Mouse (Mus musculus) adrenal gland, postnatal 10 days (tissue): Measurements from ENCODE around the gene Lyar. TPM values are rescaled to one million over a fixed set of nuclear protein-coding genes. Genes with fewer than 3 reads are reported as not detected.

Experiments
- DNase-seq: peaks from one replicate; pipeline ENCODE4 v3.0.0; 2021; ENCODE audit warnings: mixed read lengths
- total RNA-seq, 2 experiments: library from RNA; stranded (reverse); gene quantifications; 2 replicates each; pipeline ENCODE4 v1.2.3; 2021

The Lyar gene
- total RNA-seq, 2 experiments from 2014 or later: 17.4 to 23.5 TPM

DNA sequence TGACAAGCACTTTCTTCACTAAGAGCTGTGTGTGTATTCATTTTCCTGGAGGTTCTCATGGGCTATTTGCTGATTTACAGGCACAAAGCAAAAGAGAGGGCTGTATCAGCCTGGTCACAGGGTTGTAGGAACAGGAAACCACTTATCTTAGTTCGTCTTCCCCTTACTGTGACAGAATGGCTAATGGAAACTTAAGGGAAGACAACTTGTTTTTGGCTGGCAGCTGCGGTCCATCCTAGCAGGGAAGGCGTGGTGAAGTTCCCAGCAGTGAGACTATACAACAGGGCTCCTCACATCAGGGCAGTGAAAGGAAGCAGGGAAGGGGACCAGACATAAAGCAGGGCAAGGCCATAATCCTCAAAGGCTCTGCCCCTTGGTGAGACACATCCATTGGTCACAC, 35.4 kb downstream of the Lyar start:
- DNase-seq: no peak

DNA sequence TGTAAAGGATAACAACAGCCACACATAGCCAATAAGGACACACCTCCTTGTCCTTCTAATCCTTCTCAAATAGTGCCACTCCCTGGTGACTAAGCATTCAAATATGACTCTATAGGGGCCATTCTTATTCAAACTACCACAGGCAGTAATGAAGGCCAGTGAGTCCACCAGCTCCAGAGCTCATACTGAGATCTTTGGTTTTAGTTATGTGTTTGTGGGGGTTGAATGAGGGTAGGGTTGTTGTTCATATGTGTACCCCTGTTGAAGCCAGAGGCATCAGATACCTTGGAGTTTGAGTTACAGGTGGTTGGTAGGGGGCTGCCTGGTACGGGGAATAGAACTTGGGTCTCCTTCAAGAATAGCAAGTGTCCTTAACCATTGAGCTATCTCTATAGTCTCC, 36.3 kb downstream of the Lyar start:
- DNase-seq: no peak

DNA sequence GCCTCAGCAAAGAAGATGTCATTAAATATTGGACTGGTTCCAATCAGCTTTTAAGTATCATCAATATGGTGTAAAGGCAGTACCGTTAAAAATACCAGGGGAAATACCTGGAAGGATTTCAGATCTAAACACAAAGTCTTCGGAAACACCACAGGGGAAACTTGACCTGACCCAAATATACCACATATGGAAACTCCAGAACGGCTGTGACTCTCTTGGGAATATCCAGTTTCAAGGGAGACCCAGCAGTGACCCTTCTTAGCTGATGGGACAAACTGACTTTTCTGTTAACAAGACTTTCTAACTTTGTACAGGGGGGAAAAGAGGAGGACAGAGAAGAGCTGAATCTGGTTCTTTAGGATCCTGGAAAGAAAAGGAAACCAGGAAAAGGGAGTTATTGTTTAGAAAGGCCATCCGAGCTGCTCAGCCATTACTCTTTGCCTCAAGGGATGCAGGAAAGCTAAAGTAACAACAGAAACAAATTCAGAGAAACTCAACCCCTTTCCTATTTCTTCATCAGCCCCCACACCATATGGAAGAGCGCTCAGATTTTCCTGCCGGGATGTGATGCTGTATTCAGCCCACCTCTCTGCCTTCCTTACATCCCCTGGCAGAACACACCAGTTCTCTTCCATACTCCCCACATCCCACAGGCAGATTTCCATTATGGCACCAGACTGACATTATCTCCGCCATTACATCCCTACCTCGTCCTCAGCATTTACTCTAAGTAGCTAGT, 37.9 kb downstream of the Lyar start:
- DNase-seq: no peak

DNA sequence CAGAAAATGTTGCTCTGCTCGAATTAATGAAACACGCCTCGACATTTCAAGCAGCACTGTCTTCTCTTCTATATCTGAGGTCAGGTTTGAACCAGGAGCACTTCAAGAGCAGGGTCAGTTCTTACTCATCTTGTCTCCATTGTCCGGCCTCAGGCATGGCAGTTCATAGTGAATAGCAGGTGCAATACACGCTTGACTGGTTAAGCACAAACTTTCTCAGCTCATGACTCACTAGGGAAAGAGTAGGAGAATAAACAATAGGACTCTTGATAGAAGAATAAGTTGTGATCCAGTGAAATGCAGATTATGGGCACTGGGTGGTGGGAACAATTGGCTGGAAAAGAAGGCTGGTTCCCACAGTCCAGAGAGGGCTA, 38.5 kb downstream of the Lyar start:
- no peak for DNase-seq

DNA sequence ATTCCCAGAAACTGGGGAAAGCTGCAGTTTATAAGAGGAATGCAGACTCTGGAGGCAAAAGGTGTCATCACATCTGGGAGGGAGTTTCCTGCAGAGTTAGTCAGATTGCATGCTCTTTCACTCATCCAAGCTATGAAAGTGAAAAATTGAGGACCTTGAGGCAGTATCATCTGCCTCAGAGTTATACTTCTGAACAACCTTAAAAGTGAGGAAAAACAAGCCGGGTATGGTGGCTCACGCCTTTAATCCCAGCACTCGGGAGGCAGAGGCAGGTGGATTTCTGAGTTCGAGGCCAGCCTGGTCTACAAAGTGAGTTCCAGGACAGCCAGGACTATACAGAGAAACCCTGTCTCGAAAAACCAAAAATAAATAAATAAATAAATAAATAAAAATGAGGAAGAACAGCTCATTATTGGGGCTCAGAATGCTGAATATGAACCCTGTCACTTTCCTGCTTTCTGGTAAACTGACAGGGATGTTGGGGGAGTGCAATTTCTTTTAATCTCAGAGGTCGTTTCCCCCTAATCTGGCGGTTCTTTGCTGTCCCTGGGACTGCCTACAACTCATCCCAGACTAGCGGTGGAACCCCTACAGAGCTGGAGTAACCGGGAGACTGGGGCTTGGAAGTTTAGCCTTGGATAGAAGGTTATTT, 39.3 kb downstream of the Lyar start:
- DNase-seq: no peak

DNA sequence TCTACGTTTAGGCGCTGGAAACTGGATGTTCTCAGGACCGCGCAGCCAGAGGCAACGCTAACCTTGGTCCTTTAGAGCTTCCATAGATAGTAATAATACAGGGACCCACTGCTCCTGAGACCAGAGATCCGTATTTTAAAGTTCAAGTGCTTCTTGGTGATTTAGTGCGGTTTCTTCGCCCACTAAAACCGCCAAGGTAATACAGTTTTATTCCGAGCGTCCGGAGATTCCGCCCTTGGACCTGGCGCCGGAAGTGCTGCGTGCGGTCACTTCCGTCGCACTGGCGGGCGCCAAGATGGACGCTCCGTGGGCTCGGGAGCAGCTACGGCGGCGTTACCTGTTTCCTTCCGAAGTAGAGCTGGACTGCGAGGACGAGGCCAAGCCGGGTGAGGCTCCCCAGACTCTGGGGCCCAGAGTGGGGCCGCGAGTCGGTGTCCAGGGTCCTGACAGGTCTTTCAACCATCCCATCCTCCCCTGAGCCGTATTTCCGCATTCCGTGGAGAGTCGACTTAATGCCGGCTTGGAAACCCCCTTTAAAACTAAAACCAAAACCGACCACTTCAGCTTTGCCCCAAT, 39.9 kb downstream of the Lyar start, which contains the start of gene Tmem128:
Gene Tmem128, plus strand, starts transcription at position 79 of the 576 bp plus-strand sequence.
- DNase-seq: peak; percentile 75

DNA sequence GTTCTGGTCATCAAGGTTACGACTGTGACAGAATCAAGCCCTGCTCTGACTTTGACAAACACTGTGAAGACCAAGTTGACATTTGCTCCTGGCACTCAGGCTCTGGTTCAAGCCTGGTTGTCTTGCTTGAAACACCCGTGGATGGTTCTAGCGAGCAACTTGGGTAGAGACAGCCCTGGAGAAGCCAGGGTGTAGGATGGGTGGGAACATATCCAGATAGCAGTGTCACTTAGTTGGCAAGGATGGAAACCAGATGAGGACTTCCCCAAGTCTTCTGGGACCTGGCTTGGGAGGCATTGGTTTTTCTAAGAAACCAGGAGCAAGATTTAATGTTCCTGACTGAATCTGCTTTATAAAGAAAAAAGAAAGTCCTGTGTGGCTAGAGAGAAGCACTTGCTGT, 50.7 kb downstream of the Lyar start:
- DNase-seq: no peak

DNA sequence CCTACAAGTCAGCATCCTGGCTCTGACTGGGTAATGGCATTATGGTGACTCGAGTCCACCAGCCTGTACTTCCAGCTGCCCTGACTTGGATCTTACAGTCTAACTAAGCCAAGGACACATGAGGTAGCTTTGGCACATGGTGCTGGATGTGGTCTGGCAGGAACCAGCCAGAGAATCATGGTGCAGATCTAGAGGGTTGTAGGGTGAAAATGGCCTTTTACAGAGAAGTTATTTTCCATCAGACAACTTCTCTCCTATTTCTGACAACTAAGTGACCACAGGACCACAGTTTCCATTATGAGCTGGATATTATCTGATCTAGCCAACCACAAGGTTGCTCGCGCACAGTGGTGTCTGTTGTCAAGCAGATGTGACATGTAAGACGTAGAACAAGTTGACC, 53.6 kb downstream of the Lyar start:
- no peak for DNase-seq

DNA sequence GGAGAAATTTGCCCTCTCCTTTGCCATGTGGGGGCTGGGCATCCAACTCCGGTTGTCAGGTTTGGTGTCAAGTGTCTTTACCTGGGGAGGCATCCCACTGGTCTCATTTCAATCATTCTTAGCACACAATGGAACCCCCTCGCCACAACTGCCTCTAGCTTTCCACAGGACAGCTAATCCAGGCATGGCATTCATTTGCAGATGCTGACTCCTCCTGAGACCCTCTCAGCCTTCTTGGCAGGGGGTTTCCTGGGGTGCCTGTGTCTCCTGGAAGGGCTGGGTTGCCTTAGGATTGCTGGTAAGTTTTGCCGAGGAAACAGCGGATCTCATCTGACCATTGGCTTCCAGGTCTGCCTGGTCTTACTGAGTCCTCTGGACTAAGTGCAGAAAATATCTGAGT, 55.5 kb downstream of the Lyar start, which contains the start of gene Otop1:
Gene Otop1, plus strand, starts transcription at position 202 of the 400 bp plus-strand sequence.
- DNase-seq: no peak

DNA sequence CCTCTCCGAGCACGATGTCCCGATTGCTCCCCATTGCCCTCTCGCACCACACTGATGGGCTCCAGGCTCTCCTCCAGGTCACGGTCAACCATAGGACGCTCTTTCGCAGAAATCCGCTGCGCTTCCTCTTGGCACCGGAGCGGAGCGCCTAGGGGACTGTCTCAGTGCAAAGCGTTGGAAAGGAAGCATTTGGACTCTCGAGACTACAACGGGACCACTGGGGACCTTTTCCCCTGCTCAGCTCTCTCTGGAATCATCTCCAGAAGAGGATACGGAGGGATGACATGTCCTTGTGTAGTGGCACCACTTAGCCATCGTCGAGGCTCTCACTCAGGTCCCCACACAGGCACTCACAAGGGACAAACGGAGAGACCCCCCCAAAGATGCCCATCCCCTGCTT, 56.2 kb downstream of the Lyar start:
- peak; percentile 38 for DNase-seq

DNA sequence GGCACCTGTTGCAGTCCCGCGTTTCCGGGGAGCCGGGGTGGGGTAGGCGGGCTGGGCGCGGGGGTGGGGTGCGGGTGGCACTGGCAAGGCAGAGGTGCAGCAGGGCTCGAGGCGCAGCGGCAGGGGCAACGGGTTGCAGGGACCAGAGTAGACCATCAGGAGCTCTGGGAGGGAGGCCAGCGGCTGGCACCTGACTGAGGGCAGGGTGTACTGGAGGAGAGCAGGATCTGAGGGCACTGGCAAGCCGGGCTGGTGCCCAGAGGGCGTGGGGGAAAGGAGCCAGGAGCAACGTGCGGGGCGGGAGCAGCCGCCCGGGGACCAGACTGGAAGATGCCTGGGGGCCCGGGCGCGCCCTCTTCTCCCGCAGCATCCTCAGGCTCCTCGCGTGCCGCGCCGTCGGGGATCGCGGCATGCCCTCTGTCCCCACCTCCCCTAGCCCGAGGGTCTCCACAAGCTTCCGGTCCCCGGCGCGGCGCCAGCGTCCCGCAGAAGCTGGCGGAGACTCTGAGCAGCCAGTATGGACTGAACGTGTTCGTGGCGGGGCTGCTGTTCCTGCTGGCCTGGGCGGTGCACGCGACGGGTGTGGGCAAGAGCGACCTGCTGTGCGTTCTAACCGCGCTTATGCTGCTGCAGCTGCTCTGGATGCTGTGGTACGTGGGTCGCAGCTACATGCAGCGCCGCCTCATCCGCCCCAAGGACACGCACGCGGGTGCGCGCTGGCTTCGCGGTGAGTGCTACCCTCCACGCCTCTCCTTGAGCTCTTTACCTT, 57.0 kb downstream of the Lyar start:
- peak; percentile 60 for DNase-seq

DNA sequence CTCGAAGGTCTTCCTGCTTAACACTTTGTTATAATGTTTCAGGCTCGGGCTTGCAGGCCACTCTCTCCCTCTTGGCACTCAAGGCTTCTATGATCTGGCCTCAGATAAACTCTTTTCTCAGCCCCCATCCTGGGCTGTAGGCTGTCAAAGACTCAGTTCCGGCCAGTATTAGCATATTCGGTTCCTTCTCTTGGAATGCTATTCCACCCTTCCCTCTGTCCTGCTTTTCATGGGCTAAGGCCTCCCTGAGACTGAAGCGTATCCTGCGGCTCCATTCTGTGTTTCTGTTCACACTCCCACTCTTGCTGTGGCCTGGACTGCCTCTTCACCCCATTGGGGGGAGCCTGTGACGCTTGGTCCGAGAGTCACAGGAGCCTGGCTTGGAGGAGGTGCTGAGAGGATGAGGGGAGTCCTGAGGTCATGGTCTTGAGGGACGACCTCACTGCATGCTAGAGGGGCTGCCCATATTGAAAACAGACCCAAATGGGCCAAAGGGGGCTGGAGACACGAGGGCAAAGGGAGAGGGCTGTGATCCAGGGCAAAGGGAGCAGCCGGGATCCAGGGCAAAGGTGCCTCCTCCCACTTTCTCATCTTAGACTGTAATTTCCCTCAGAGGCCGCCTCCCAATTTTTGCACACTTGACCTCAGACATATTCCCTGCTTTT, 57.8 kb downstream of the Lyar start:
- DNase-seq: peak; percentile 68

DNA sequence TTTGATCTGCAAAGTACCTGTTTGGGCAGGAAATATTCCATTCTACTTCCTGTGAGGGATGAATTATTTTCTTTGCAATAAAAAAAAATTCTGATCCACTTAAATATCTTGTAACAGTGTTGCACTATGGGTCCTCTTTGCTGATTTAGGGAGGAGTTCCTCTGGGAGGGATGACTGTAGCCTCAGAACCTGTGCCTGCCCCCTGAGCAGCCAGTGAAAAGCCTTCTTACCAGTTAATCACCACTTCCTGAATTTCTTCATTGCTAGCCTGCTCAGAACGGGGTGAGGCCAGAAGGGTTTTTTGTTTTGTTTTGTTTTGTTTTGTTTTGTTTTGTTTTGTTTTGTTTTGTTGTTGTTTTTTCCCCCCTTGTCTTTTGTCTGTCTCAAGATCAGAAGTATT, 59.8 kb downstream of the Lyar start:
- DNase-seq: no peak

Other genes with a start within 250 kb of the Lyar start
- gene Stx18, start 181.7 kb upstream of the Lyar start, total RNA-seq: 10 to 100 TPM; 46.0 to 48.2 TPM
- 10 to 100 TPM; 65.8 to 83.3 TPM for gene Nsg1, start 60.6 kb upstream of the Lyar start, total RNA-seq
- 10 to 100 TPM in 1 of 2 experiments, 1 to 10 TPM in 1; 7.0 to 12.4 TPM for gene Zbtb49, start within 50 bp of the Lyar start, total RNA-seq
- gene Tmem128, start 39.7 kb downstream of the Lyar start, total RNA-seq: 10 to 100 TPM; 39.0 to 41.6 TPM
- 10 to 100 TPM; 48.5 to 58.9 TPM for gene Otop1, start 55.5 kb downstream of the Lyar start, total RNA-seq
- gene Drd5, start 98.9 kb downstream of the Lyar start, total RNA-seq: not detected